ENCODE assay signal across 11 mouse cellular contexts in genomic region chr11:53632122-53632733, GRCm38 (mm10). TPM values are rescaled to one million over a fixed set of nuclear protein-coding genes. Genes with fewer than 3 reads are reported as not detected.
DNase-seq lines count a peak whose midpoint lies in the region; ATAC-seq and TF ChIP-seq lines count a peak whose summit lies in the region.
"Had no signal": no experiment of that assay in that cellular context is flagged by ENCODE, and none has a peak within 500 bp of the region (broad histone marks: within the 10 kb centered on the region; RNA-seq: fewer than 3 reads in every experiment).

No protein-coding gene starts in this region.

- H3K4me3 ChIP-seq in forebrain, embryonic 10.5 days = no peak overlapping the region
- no peak overlapping the region for H3K4me3 ChIP-seq in forebrain, embryonic 13.5 days
- H3K4me3 ChIP-seq: erythroblast, embryonic 14.5 days; kidney, embryonic 15.5 days; limb, embryonic 13.5 days had no signal

- CTCF ChIA-PET in Patski (lab: Charles Lee) = no interaction called here

- no peak overlapping the region for H3K27ac ChIP-seq in forebrain, embryonic 10.5 days
- no peak overlapping the region for H3K27ac ChIP-seq in forebrain, embryonic 13.5 days
- H3K27ac ChIP-seq: kidney, embryonic 15.5 days; limb, embryonic 13.5 days had no signal

- no peak overlapping the region for H3K9ac ChIP-seq in forebrain, embryonic 13.5 days
- H3K9ac ChIP-seq: kidney, embryonic 15.5 days; limb, embryonic 13.5 days had no signal

- in situ Hi-C loops in Patski (cut with MboI; ENCODE audit: low pct_unique_long_range_greater_than_20kb) = no loop called here

- no peaks in the 10 kb centered on the region for H3K36me3 ChIP-seq in forebrain, embryonic 10.5 days (replicated peaks)
- H3K36me3 ChIP-seq in forebrain, embryonic 13.5 days (ENCODE audit: poor library complexity, severe bottlenecking) = no peaks in the 10 kb centered on the region
- H3K36me3 ChIP-seq: kidney, embryonic 15.5 days; limb, embryonic 13.5 days had no signal

- peaks cover 24% of the 10 kb centered on the region for H3K4me1 ChIP-seq in forebrain, embryonic 10.5 days
- peaks cover 8% of the 10 kb centered on the region for H3K4me1 ChIP-seq in forebrain, embryonic 13.5 days

- TF ChIP-seq CTCF in Patski (IDR thresholded peaks at IDR 0.05) = no peak

- no peaks in the 10 kb centered on the region for H3K9me3 ChIP-seq in forebrain, embryonic 10.5 days
- no peaks in the 10 kb centered on the region for H3K9me3 ChIP-seq in forebrain, embryonic 13.5 days (replicated peaks)
- H3K9me3 ChIP-seq: kidney, embryonic 15.5 days; limb, embryonic 13.5 days had no signal

- 74% methylated on average over 14 of the region's 14 CpGs for WGBS in forebrain, embryonic 10.5 days
- 68% methylated on average over 14 of the region's 14 CpGs for WGBS in forebrain, embryonic 13.5 days

- POLR2A ChIA-PET in Patski (lab: Charles Lee) = no interaction called here

- ATAC-seq in forebrain, embryonic 13.5 days = no peak
- ATAC-seq in Patski = peak; percentile 44
- ATAC-seq in activated CD4-positive, CD25-positive, alpha-beta regulatory T cell, adult 4 months = no peak

- H3K27me3 ChIP-seq in forebrain, embryonic 10.5 days (ENCODE audit: poor library complexity, severe bottlenecking) = peaks cover 43% of the 10 kb centered on the region
- peaks cover 20% of the 10 kb centered on the region for H3K27me3 ChIP-seq in forebrain, embryonic 13.5 days
- peaks cover 4% of the 10 kb centered on the region for H3K27me3 ChIP-seq in Patski

- intact Hi-C loops in left cerebral cortex, postnatal 4 days (cut with DNase I) = no loop called here
- intact Hi-C loops in heart, postnatal 25 days (cut with DNase I) = no loop called here

- H3K4me2 ChIP-seq in forebrain, embryonic 13.5 days = no peak overlapping the region
- H3K4me2 ChIP-seq: kidney, embryonic 15.5 days; limb, embryonic 13.5 days had no signal

- DNase-seq in forebrain, embryonic 10.5 days (ENCODE audit: extremely low spot score, low spot score) = peak; percentile 22
- peak; percentile 21 for DNase-seq in left cerebral cortex, postnatal 4 days
- DNase-seq in left cerebral cortex, adult 11 months (ENCODE audit: low spot score) = no peak
- DNase-seq in Patski (ENCODE audit: low read depth, low spot score) = no peak
- DNase-seq in lung, postnatal 14 days = peak; percentile 6
- no peak for DNase-seq in heart, postnatal 25 days (ENCODE audit: low spot score)

RNA-seq across cellular contexts. Expression of gene Il13, which starts 2.3 kb away (rescaled TPM):
- polyA plus RNA-seq in forebrain, embryonic 10.5 days (2016; fragmentation: Nextera tagmentation; extraction: Ambion mirVana) = not detected in 2 replicates
- not detected in 2 replicates for polyA plus RNA-seq in forebrain, embryonic 13.5 days (2015; fragmentation: Nextera tagmentation; extraction: Ambion mirVana)
- not detected for total RNA-seq in left cerebral cortex, postnatal 4 days (2021)
- polyA plus RNA-seq in Patski (2021) = not detected
- polyA plus RNA-seq in activated CD4-positive, CD25-positive, alpha-beta regulatory T cell, adult 4 months (2017; shearing (Covaris generic)) = not detected
- not detected for total RNA-seq in heart, postnatal 25 days (2021)
- polyA plus RNA-seq: erythroblast, embryonic 14.5 days; kidney, embryonic 15.5 days had no signal

RNA-seq across cellular contexts. Expression of gene Il4, which starts 13.8 kb away (rescaled TPM):
- 0.77 and 0.96 TPM in 2 replicates for polyA plus RNA-seq in forebrain, embryonic 10.5 days (2016; fragmentation: Nextera tagmentation; extraction: Ambion mirVana)
- 1.8 and 2.9 TPM in 2 replicates for polyA plus RNA-seq in forebrain, embryonic 13.5 days (2015; fragmentation: Nextera tagmentation; extraction: Ambion mirVana)
- total RNA-seq in left cerebral cortex, postnatal 4 days (2021) = not detected
- 3.2 TPM for polyA plus RNA-seq in Patski (2021)
- 10 to 100 TPM in 1 of 2 experiments, 1 to 10 TPM in 1; 8.8 to 10.4 TPM for polyA plus RNA-seq in activated CD4-positive, CD25-positive, alpha-beta regulatory T cell, adult 4 months (2017; shearing (Covaris generic))
- not detected for total RNA-seq in heart, postnatal 25 days (2021)
- polyA plus RNA-seq: erythroblast, embryonic 14.5 days had no signal

Comparison
In these comparisons a context has a peak if more than half of its experiments do, and no peak if none do; other contexts are left out.
1. DNase-seq: peak in forebrain, embryonic 10.5 days (single experiment), left cerebral cortex, postnatal 4 days (single experiment) and lung, postnatal 14 days (single experiment); none in left cerebral cortex, adult 11 months (single experiment), Patski (single experiment) and heart, postnatal 25 days (single experiment).